Mouse (Mus musculus) R1 (cell line): ENCODE measurements around the gene Tmem120b.

Experiments
- DNase-seq: peaks from one replicate; pipeline ENCODE4 v3.0.0-alpha.2; 2018; ENCODE audit warnings: low read depth, low spot score

The Tmem120b gene

GRCm38 (mm10) chr5:123068115-123068514 is at the start of gene Tmem120b:
Gene Tmem120b, plus strand, starts transcription at chr5:123068415.
- no peak for DNase-seq

DNA sequence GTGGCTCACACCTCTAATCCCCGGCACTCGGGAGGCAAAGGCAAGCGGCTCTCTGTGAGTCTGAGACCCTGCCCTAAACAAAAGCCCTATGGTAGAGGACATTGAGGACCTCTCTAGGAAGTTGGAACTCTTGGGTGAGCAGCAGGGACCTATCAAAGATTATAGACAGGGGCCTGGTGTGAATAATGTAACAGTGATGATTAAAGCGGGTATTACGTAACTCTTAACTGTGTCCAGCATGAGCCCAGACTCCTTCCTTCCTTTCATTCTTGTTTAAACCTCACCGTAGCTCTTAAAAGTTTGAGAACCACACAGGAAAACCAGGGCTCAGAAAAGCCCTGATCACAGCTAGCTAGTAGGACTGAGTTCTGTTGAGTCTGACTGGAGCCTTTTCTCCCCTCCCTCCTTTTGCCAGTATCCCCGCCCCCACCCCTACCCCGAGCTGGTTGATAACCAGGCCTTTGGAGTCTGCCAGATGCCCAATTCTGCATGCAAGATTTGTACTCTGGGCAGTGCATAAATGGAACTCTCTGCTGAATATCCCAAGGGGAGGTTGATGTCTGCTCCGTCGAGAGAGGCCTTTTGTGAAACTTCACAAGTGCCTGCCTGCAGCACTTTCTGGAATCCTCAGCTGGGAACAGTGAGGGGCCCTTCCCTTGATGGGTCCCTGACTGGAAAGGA is 48.7 kb upstream of the Tmem120b start:
- DNase-seq: no peak

GRCm38 (mm10) chr5:123020426-123020825 is 47.8 kb upstream of the Tmem120b start:
- DNase-seq: no peak

GRCm38 (mm10) chr5:123021438-123021837 is 46.8 kb upstream of the Tmem120b start:
- no peak for DNase-seq

DNA sequence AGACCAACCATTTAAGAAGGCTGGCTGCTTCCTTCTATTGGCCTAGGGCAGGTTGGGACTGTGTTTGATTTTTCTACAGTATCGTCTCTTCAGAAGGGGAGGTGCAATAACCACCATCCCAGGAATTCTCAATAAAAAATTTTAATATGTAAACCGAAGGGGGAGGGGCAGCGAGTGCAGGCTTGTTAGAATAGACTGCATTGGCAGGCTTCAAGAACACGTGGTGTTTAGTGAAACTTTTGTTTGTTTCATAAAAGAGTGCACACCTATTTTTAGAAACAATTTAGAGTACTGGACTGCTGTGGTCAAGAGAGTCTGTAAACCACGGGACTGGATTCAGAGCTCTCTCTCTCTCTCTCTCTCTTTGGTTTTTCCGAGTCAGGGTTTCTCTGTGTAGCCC is 45.2 kb upstream of the Tmem120b start:
- DNase-seq: no peak

DNA sequence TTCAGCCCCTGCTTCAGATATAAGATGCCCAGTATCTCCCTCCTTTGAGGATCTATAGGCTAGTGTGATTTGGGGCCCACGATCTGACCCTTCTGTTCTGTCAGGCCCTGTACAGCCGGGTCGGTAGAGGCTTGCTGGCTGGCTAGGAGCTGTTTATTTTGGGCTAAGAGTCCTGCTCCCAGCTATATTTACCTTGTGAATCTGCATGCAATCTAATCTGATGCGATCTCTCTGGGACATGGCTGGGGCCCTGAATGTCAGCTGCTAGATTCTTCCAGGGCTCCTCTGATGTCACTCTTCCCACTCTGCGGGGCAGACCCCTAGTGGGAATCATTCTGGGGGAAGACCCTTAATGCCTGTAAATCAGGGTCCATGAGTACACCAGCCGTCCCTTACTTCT is 43.9 kb upstream of the Tmem120b start:
- no peak for DNase-seq

- DNase-seq: no peak
Measured at GRCm38 (mm10) chr5:123024965-123025573, 43.1 kb upstream of the Tmem120b start.

- no peak for DNase-seq
Measured at GRCm38 (mm10) chr5:123026414-123026813, 41.8 kb upstream of the Tmem120b start.

DNA sequence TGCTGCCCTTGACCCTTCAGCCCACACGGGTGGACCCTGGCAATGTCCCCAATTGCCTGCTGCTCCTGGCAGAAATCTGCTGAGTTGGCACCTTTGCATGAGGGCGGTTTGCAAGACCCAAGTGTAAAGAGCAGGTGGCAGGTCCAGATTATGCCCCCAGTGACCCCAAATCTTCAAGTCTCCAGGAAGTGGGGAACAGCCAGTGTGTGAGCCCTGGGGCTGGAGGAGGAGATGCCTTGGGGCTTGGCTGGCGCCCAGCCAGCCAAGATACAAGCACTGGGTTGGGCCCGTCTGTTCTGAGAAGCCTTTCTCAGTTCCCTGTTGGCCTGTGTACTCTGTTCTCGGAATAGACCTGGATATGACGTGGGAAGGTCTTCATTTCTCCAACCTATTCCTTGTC is 40.8 kb upstream of the Tmem120b start:
- DNase-seq: no peak

DNA sequence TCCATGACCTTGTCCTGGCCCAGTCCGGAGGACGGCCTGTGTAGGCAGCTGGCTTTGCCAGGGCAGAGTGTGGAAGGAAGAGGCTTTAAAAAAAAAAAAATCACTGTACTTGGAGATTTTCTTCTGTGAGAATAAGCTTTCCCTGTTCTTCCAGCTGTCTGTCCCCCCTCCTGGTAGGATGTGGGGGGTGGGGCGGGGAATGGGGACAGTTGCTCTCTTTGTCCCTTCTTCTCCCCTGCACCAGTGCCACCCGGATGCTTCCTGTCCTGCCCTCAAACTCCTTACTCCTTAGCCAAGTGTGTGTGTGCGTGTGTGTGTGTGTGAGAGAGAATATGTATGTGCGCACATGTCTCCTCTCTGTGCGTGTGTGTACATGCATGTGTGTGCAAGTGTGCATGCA is 38.5 kb upstream of the Tmem120b start:
- DNase-seq: no peak

GRCm38 (mm10) chr5:123031312-123031711 is 36.9 kb upstream of the Tmem120b start:
- peak; percentile 51 for DNase-seq

DNA sequence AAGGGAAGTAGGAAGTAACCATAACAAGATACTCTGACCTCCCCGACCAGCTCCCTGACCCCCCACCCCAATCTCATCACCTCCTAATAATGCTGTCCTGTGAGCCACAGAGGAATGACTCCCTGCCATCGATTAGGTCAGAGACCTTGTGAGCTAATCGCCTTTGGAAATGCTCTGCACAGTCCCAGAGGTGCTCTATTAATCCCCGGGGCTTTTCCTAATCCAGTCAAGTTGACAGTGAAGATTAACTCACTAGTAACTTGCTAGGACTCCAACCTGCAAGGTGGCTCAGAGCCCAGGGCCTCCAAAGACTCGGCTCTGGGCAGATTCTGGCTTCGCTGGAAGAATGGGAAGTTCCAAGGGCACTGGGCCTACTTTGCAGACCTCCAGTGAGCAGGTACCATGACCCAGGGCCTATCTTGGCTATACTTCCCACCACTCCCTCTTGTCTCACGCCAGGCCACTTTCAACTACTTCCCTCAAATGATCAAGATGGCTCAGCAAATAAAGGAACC is 34.5 kb upstream of the Tmem120b start:
- no peak for DNase-seq

DNA sequence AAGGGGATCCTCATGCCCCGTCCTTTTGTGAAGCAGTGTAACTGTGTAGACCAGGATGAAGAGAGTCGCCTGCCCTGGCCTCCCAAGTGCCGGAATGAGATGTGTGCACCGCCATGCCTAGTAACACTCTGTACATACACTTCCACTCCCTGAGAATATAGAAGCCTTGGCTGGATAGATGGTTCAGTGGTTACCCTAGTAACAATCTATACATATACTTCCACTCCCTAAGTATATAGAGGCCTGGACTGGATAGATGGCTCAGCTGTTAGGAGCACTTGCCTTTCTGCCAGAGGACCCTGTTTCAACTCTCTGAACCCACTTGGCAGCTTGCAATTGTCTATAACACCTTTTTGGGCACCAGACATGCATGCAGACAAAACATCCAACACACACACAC is 33.1 kb upstream of the Tmem120b start:
- no peak for DNase-seq

DNA sequence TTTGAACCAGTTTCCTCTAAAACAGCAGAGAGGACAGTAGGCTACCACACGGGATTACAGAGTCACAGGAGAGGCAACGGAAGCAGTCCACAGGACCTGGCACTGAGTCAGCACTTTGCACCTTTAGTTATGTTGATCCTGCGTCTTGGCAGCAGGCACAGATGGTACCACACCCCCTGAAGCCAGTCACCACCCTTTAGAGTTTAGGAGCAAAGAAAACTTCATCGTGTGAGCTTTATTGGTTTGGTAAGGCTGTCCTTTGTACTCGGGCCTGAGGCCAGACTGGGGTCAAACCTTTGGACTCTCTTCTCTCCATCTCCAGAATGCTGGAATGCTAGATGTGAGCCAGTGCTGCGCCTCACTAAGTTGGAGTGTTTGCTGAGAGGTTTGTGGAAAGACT is 32.7 kb upstream of the Tmem120b start:
- DNase-seq: peak; percentile 90

GRCm38 (mm10) chr5:123038115-123038514 is 30.1 kb upstream of the Tmem120b start:
- peak; percentile 83 for DNase-seq

GRCm38 (mm10) chr5:123039120-123039752 is 29.0 kb upstream of the Tmem120b start:
- peak; percentile 92 for DNase-seq

- peak; percentile 75 for DNase-seq
Measured at GRCm38 (mm10) chr5:123040796-123041195, 27.4 kb upstream of the Tmem120b start.

DNA sequence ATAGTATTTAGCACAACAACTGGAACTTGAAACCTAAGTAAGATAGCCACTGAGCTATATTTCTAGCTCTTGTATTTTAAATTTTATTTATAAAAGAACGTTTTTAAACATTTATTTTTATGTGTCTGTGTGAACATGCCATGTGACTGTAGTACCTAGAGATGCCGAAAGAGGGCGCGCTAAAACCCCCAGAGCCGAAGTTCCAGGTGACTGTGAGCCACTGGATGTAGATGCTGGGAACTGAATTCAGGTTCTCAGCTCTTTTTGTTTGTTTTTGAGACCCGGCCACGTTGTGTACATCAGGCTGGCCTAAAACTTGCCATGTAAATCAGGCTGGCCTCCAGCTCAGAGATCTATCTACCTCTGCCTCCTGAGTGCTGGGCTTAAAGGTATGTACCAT is 24.4 kb upstream of the Tmem120b start:
- peak; percentile 72 for DNase-seq

GRCm38 (mm10) chr5:123045561-123046295 is 22.5 kb upstream of the Tmem120b start:
- peak; percentile 89 for DNase-seq

- DNase-seq: no peak
Measured at GRCm38 (mm10) chr5:123046916-123047315, 21.3 kb upstream of the Tmem120b start, which contains the start of gene Morn3. Gene Morn3, minus strand, starts transcription at chr5:123047016.

DNA sequence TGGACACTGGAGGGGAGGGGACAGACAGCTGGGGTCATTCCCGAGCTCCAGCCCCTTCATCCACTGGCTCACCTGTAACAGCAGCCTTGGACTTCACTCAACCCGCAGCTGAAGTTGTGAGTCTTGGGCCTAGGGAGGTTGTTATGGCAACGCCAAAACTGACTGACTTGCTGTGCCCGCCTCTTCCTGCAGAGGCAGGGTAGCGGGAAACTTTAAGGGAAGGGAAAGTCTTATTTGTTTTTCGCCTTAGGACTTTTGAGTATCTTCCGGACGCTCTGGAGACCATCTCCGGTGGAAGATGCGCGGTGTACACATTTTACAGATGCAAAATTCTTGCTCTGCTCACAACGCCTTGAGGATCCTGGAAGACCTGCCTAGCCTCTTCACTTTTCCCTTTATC is 18.9 kb upstream of the Tmem120b start:
- peak; percentile 93 for DNase-seq

DNA sequence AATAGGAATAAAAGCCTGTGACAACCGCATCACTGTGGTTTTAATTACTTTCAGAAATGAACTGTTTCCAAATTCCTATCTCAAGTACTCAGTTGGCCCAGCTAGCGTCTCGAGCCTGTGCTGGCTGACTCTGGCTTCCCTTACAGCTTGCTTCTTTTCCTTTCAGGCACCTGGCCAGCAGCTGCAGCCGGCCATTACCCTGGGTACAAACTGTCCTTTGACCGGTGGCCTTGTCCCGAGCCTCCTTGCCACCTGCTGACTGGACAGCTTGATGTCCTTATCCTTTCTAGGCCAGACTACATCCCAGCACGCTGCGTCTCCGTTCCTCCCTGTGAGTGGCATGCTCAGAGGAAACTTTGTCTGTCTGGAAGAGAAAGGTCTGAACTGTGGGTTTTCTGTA is 17.3 kb upstream of the Tmem120b start:
- no peak for DNase-seq
